Mouse (Mus musculus): ENCODE results near the gene Cpa1.

Cpa1 gene

GRCm38 (mm10) chr6:30673764-30674561 is 34.9 kb downstream of the Cpa1 start:
- DNase-seq (ENCODE audit: low spot score), result peak; percentile 16

GRCm38 (mm10) chr6:30674714-30675280 is 35.8 kb downstream of the Cpa1 start:
- no peak for DNase-seq (ENCODE audit: low spot score)

GRCm38 (mm10) chr6:30675281-30675771 is 36.3 kb downstream of the Cpa1 start:
- no peak for DNase-seq (ENCODE audit: low spot score)

- peak; percentile 15 for DNase-seq (ENCODE audit: low spot score)
Measured at GRCm38 (mm10) chr6:30676506-30676905, 37.5 kb downstream of the Cpa1 start.

GRCm38 (mm10) chr6:30677591-30677990 is 38.6 kb downstream of the Cpa1 start:
- DNase-seq (ENCODE audit: low spot score), result no peak

- DNase-seq (ENCODE audit: low spot score), result no peak
Measured at GRCm38 (mm10) chr6:30678482-30678881, 39.5 kb downstream of the Cpa1 start.

- DNase-seq (ENCODE audit: low spot score), result no peak
Measured at GRCm38 (mm10) chr6:30679567-30679966, 40.5 kb downstream of the Cpa1 start.

GRCm38 (mm10) chr6:30680442-30680841 is 41.4 kb downstream of the Cpa1 start:
- no peak for DNase-seq (ENCODE audit: low spot score)

- DNase-seq (ENCODE audit: low spot score), result no peak
Measured at GRCm38 (mm10) chr6:30681935-30682900, 43.2 kb downstream of the Cpa1 start.

- no peak for DNase-seq (ENCODE audit: low spot score)
Measured at GRCm38 (mm10) chr6:30684570-30684969, 45.6 kb downstream of the Cpa1 start.

GRCm38 (mm10) chr6:30687198-30687597 is 48.2 kb downstream of the Cpa1 start:
- DNase-seq (ENCODE audit: low spot score), result no peak

- DNase-seq (ENCODE audit: low spot score), result peak; percentile 17
Measured at GRCm38 (mm10) chr6:30692826-30693225, 53.8 kb downstream of the Cpa1 start.

GRCm38 (mm10) chr6:30693350-30693991 is 54.5 kb downstream of the Cpa1 start, which contains the start of gene Cep41:
Gene Cep41 (minus strand): TSS chr6:30693749.
- peak; percentile 94 for DNase-seq (ENCODE audit: low spot score)

- DNase-seq (ENCODE audit: low spot score), result no peak
Measured at GRCm38 (mm10) chr6:30694209-30694608, 55.2 kb downstream of the Cpa1 start.
